Mouse (Mus musculus): ENCODE measurements at regions not wholly inside any gene's neighbourhood (a gene's known extent, or its start where the extent isn't known, plus 50 kb on each side); places are given as distances from the start of the nearest gene placed in this dataset.

DNA sequence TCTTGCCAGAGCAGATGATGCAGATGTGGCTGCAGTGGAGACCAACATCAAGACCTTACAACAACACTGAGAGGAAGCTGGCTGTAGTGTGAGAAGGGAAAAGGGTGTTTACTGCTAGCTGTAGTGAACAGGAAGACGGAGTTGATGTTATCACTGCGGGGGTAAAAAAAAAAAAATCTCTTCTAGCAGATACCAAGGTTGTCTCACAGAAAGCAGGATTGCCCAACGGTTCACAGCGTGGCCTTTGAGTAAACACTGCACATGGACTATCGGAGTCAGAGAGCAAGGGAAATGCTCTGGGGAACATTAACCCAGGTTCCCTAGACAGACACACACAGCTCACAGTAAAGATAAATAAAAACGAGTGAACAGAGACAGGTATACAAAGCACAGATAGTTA, 192.8 kb downstream of the Ly86 start:
- no peak for ATAC-seq
- Histone ChIP-seq H3K27ac (no peak overlapping the region), H3K4me1 (ENCODE audit: insufficient read depth, low read length) (no peaks in the 10 kb centered on the region), H3K9me3 (ENCODE audit: low read length) (no peaks in the 10 kb centered on the region), H3K4me2 (ENCODE audit: low read depth, low read length) (no peak overlapping the region), H3K27me3 (ENCODE audit: insufficient read depth, low read length) (no peaks in the 10 kb centered on the region), H3K36me3 (ENCODE audit: insufficient read depth, low read length) (no peaks in the 10 kb centered on the region), H3K9ac (replicated peaks; ENCODE audit: low read length) (no peak overlapping the region), H3K4me3 (ENCODE audit: low read length) (no peak overlapping the region)
- DNase-seq (ENCODE audit: low spot score) = no peak
- TF ChIP-seq CTCF (IDR thresholded peaks at IDR 0.05; ENCODE audit: low read depth) = no peak
- WGBS = 85% methylated on average over 6 of the region's 6 CpGs

DNA sequence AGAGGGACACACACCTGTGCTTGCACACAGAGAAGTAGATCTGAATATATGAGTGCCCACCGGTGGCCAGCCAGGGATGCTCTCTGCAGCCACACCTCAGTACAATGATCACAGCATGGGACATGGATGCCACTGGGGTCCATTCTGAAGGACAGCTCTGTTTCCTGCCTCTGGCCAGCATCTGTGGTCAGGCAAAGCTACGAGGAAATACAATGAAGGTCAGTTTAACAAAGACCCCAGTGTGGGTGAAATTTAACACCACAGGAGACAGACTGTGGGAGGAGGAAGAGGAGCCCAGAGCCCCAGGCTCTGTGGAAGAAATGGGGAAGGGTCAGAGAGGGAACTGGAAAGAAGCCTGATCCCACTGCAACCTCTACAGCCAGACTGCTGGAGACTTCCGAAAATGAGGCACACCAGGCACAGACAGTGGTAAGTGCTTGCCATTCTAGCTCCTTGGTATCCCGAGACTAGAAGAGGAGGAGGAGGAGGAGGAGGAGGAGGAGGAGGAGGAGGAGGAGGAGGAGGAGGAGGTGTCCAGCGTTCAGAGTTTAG, 196.0 kb downstream of the Ly86 start:
- Histone ChIP-seq H3K9me3 (ENCODE audit: low read length) (no peaks in the 10 kb centered on the region), H3K4me3 (ENCODE audit: low read length) (no peak overlapping the region), H3K27ac (no peak overlapping the region), H3K4me1 (ENCODE audit: insufficient read depth, low read length) (no peaks in the 10 kb centered on the region), H3K4me2 (ENCODE audit: low read depth, low read length) (no peak overlapping the region), H3K27me3 (ENCODE audit: insufficient read depth, low read length) (no peaks in the 10 kb centered on the region), H3K9ac (replicated peaks; ENCODE audit: low read length) (no peak overlapping the region), H3K36me3 (ENCODE audit: insufficient read depth, low read length) (no peaks in the 10 kb centered on the region)
- no peak for TF ChIP-seq CTCF (IDR thresholded peaks at IDR 0.05; ENCODE audit: low read depth)
- 10% methylated on average over 4 of the region's 5 CpGs for WGBS
- ATAC-seq (no peak), DNase-seq (ENCODE audit: low spot score) (no peak)

DNA sequence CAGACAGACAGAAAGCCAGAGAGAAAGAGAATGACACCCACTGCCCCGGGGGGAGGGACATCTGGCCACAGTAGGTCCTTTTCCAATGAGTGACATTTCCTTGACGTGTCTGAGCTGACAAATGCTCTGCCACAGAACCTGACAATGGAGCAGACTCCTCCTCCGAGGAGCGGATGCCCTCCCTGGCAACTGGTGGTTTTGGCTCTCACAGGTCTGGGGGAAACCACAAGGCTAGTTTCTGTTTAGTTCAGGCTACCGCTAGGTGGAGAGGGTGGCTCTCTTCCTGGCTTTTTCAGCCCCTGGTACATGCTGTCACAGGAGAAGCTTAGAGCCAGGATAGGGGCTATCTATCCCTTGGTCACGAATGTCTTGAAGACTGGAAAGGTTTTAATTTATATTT, 196.7 kb downstream of the Ly86 start:
- H3K27ac ChIP-seq = no peak overlapping the region
- H3K9ac ChIP-seq (replicated peaks; ENCODE audit: low read length) = no peak overlapping the region
- H3K4me3 ChIP-seq (ENCODE audit: low read length) = no peak overlapping the region
- H3K36me3 ChIP-seq (ENCODE audit: insufficient read depth, low read length) = no peaks in the 10 kb centered on the region
- no peaks in the 10 kb centered on the region for H3K9me3 ChIP-seq (ENCODE audit: low read length)
- 4% methylated on average over 6 of the region's 6 CpGs for WGBS
- DNase-seq (ENCODE audit: low spot score) (peak; percentile 81), ATAC-seq (peak; percentile 84)
- H3K4me2 ChIP-seq (ENCODE audit: low read depth, low read length) = no peak overlapping the region
- H3K27me3 ChIP-seq (ENCODE audit: insufficient read depth, low read length) = no peaks in the 10 kb centered on the region
- no peaks in the 10 kb centered on the region for H3K4me1 ChIP-seq (ENCODE audit: insufficient read depth, low read length)
- TF ChIP-seq CTCF (IDR thresholded peaks at IDR 0.05; ENCODE audit: low read depth) = peak; percentile 81

DNA sequence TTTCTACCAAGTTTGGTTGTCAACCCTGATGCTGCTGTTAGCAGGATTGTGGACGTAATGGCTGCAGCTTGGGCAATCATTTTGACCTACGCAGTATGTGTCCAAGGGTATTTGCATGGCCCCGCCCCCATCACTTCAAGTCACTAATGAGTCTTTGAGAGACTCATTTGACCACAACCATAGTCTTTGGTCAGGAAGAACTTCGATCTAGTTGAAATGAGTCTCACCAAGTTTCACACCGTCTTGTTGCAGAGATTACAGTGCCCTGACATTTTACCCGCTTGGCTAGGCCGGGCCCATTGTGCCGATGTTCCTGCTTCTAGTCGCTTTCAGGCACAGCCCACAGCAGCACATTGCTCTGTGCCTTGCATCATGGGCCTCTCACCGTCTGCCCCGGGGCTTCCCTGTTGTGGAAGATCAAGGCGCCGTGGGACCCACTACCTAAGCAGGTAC, 197.8 kb downstream of the Ly86 start:
- DNase-seq (ENCODE audit: low spot score) = no peak
- WGBS = 91% methylated on average over 13 of the region's 13 CpGs
- no peak overlapping the region for H3K4me3 ChIP-seq (ENCODE audit: low read length)

DNA sequence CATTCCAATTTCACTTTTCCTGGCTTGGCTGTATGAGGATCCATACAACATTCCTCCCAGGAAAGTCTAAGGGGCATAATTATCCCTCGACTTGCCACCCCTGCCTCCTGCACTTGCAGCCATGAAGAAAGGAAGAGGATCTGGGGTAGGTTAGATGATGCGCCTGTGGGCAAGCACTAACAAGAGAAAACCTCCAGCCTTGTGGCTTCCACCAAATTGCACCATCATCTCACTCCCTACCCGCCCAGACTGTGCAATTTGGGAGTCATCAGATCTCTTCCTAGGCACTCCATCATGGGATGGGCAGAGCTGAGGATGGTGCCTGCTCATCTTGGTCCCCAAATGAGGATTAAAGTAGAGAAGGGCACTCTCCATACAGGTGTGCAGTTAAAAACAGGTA, 198.8 kb downstream of the Ly86 start:
- WGBS = 83% methylated on average over 3 of the region's 3 CpGs
- no peak for ATAC-seq
- Histone ChIP-seq H3K36me3 (ENCODE audit: insufficient read depth, low read length) (no peaks in the 10 kb centered on the region), H3K9me3 (ENCODE audit: low read length) (no peaks in the 10 kb centered on the region), H3K4me1 (ENCODE audit: insufficient read depth, low read length) (no peaks in the 10 kb centered on the region), H3K27ac (no peak overlapping the region), H3K9ac (replicated peaks; ENCODE audit: low read length) (no peak overlapping the region), H3K27me3 (ENCODE audit: insufficient read depth, low read length) (no peaks in the 10 kb centered on the region), H3K4me3 (ENCODE audit: low read length) (no peak overlapping the region), H3K4me2 (ENCODE audit: low read depth, low read length) (no peak overlapping the region)
- no peak for DNase-seq (ENCODE audit: low spot score)
- no peak for TF ChIP-seq CTCF (IDR thresholded peaks at IDR 0.05; ENCODE audit: low read depth)

More for the DNA sequence above, 197.8 kb downstream of the Ly86 start:
- TF ChIP-seq CTCF (IDR thresholded peaks at IDR 0.05; ENCODE audit: low read depth) = no peak
- no peaks in the 10 kb centered on the region for H3K9me3 ChIP-seq (ENCODE audit: low read length)
- no peak overlapping the region for H3K27ac ChIP-seq
- no peaks in the 10 kb centered on the region for H3K4me1 ChIP-seq (ENCODE audit: insufficient read depth, low read length)
- H3K9ac ChIP-seq (replicated peaks; ENCODE audit: low read length) = no peak overlapping the region
- no peaks in the 10 kb centered on the region for H3K36me3 ChIP-seq (ENCODE audit: insufficient read depth, low read length)
- no peaks in the 10 kb centered on the region for H3K27me3 ChIP-seq (ENCODE audit: insufficient read depth, low read length)
- no peak overlapping the region for H3K4me2 ChIP-seq (ENCODE audit: low read depth, low read length)
- ATAC-seq = no peak

DNA sequence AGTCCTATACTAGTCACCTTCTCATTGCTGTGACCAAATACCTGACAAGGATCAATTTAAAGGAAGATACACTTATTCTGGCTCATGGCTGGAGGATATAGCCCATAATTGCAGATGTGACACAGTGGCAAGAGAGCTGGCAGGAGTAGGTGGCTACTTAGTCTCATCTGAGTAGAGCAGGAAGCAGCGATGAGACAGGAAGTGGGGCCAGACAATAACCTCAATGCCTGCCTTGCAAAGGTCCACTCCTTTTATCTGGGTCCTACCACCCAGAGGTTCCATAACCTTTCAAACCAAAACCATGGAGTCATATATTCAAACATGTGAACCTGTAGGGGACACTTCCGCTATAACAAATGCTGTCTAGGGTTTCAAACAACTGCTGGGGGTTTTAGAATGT, 199.7 kb downstream of the Ly86 start:
- H3K27me3 ChIP-seq (ENCODE audit: insufficient read depth, low read length) = no peaks in the 10 kb centered on the region
- no peak overlapping the region for H3K9ac ChIP-seq (replicated peaks; ENCODE audit: low read length)
- no peak overlapping the region for H3K27ac ChIP-seq
- no peak for TF ChIP-seq CTCF (IDR thresholded peaks at IDR 0.05; ENCODE audit: low read depth)
- H3K4me2 ChIP-seq (ENCODE audit: low read depth, low read length) = no peak overlapping the region
- H3K36me3 ChIP-seq (ENCODE audit: insufficient read depth, low read length) = no peaks in the 10 kb centered on the region
- no peaks in the 10 kb centered on the region for H3K4me1 ChIP-seq (ENCODE audit: insufficient read depth, low read length)
- ATAC-seq (no peak), DNase-seq (ENCODE audit: low spot score) (no peak)
- H3K4me3 ChIP-seq (ENCODE audit: low read length) = no peak overlapping the region
- WGBS = 94% methylated on average over 2 of the region's 2 CpGs
- no peaks in the 10 kb centered on the region for H3K9me3 ChIP-seq (ENCODE audit: low read length)

DNA sequence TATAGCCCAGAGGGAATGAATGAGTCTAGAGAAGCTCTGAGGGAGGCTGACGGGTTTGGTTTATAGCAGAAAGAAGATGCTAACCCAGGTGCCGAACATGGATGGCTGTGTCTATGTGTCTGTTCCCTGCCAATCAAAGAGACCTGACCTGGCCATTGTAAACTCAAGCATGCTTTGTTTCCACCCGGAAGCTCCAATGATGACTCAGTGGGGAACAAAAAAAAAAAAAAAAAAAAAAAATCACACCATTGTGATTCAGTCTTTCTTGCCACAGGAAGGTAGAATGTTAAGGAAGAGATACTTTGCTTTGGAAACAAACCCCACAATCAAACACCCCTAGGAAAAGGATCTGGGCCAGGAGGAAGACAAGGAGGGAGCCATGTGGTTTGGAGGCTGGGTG, 201.5 kb downstream of the Ly86 start:
- no peaks in the 10 kb centered on the region for H3K36me3 ChIP-seq (ENCODE audit: insufficient read depth, low read length)
- no peak overlapping the region for H3K27ac ChIP-seq
- H3K4me1 ChIP-seq (ENCODE audit: insufficient read depth, low read length) = no peaks in the 10 kb centered on the region
- no peak overlapping the region for H3K4me3 ChIP-seq (ENCODE audit: low read length)
- no peaks in the 10 kb centered on the region for H3K27me3 ChIP-seq (ENCODE audit: insufficient read depth, low read length)
- H3K9ac ChIP-seq (replicated peaks; ENCODE audit: low read length) = no peak overlapping the region
- TF ChIP-seq CTCF (IDR thresholded peaks at IDR 0.05; ENCODE audit: low read depth) = no peak
- 82% methylated on average over 3 of the region's 3 CpGs for WGBS
- no peaks in the 10 kb centered on the region for H3K9me3 ChIP-seq (ENCODE audit: low read length)
- no peak for DNase-seq (ENCODE audit: low spot score)
- ATAC-seq = no peak
- H3K4me2 ChIP-seq (ENCODE audit: low read depth, low read length) = no peak overlapping the region

All from hindbrain, postnatal 0 days (tissue).